Mouse (Mus musculus): ENCODE results near the gene Rps23.
A peak's percentile ranks its signal among the peaks of the same experiment; 100 is the strongest.

Rps23 gene

GRCm38 (mm10) chr13:90929847-90930246 lies 7.1 kb downstream of the Rps23 start:
- DNase-seq (ENCODE audit: low read depth in 2 of 2, low spot score in 2 of 2), result peak; percentile 61 to 76

GRCm38 (mm10) chr13:90933256-90933655 lies 10.5 kb downstream of the Rps23 start:
- no peak for DNase-seq (ENCODE audit: low read depth in 2 of 2, low spot score in 2 of 2)

GRCm38 (mm10) chr13:90935852-90936251 lies 13.1 kb downstream of the Rps23 start:
- DNase-seq (ENCODE audit: low read depth in 2 of 2, low spot score in 2 of 2), result no peak

- DNase-seq (ENCODE audit: low read depth in 2 of 2, low spot score in 2 of 2), result no peak
Measured at GRCm38 (mm10) chr13:90939192-90939591, 16.4 kb downstream of the Rps23 start.

- no peak for DNase-seq (ENCODE audit: low read depth in 2 of 2, low spot score in 2 of 2)
Measured at GRCm38 (mm10) chr13:90939600-90939999, 16.8 kb downstream of the Rps23 start.

- no peak for DNase-seq (ENCODE audit: low read depth in 2 of 2, low spot score in 2 of 2)
Measured at GRCm38 (mm10) chr13:90958894-90959293, 36.1 kb downstream of the Rps23 start.

- DNase-seq (ENCODE audit: low read depth in 2 of 2, low spot score in 2 of 2), result no peak
Measured at GRCm38 (mm10) chr13:90960591-90960990, 37.8 kb downstream of the Rps23 start.

- DNase-seq (ENCODE audit: low read depth in 2 of 2, low spot score in 2 of 2), result no peak
Measured at GRCm38 (mm10) chr13:90962836-90963760, 40.3 kb downstream of the Rps23 start.

GRCm38 (mm10) chr13:90964511-90964910 lies 41.8 kb downstream of the Rps23 start:
- DNase-seq (ENCODE audit: low read depth in 2 of 2, low spot score in 2 of 2), result no peak

- DNase-seq (ENCODE audit: low read depth in 2 of 2, low spot score in 2 of 2), result no peak
Measured at GRCm38 (mm10) chr13:90965996-90966395, 43.2 kb downstream of the Rps23 start.

GRCm38 (mm10) chr13:90967422-90967821 lies 44.7 kb downstream of the Rps23 start:
- peak; percentile 34 to 38 for DNase-seq (ENCODE audit: low read depth in 2 of 2, low spot score in 2 of 2)

GRCm38 (mm10) chr13:90968940-90969339 lies 46.2 kb downstream of the Rps23 start:
- no peak for DNase-seq (ENCODE audit: low read depth in 2 of 2, low spot score in 2 of 2)

- DNase-seq (ENCODE audit: low read depth in 2 of 2, low spot score in 2 of 2), result no peak
Measured at GRCm38 (mm10) chr13:90970259-90971017, 47.7 kb downstream of the Rps23 start.

- DNase-seq (ENCODE audit: low read depth in 2 of 2, low spot score in 2 of 2), result no peak
Measured at GRCm38 (mm10) chr13:90973409-90973808, 50.7 kb downstream of the Rps23 start.

Measured in CD8-positive naive resting alpha-beta T cell, adult 2 months (primary cell).